Mouse (Mus musculus) embryo, embryonic 10.5 days (tissue): Measurements from ENCODE around the gene Trim45.
A peak's percentile ranks its signal among the peaks of the same experiment; 100 is the strongest.

Experiments
- DNase-seq: peaks from one replicate; pipeline ENCODE4 v3.0.0-alpha.2; 2015; ENCODE audit warnings: low spot score

The Trim45 gene

DNA sequence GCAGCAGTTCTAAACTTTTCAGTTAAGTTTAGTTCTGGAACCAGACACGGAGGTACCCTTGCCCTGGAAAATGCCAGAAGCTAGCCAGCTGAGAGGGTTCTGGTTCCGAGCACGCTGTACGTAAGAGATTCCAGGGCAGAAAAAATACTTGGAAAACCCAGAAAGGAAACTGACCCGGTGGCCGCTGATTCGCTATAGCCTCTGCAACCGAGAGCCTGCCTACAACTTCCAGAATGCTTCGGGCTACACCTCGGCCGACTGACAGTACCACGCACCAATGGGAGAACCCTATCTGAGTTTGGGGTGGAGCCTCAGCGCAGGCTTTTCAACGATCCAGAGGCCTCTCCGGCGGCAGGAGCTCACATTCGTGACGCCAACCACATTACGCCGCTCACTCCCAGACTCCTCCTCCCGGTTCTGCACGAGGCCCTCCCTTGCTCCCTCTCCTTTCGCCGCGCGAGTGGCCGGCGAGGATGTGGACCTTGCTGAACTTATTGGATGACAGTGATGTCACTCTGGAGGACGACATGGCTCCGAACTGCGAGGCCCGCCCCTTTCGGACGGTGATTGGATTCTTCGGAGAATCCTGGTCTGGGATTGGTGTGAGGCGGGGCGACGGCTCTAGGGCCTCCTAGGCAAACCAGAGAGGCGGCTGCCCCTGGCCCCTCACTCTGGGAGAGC, at the start of gene Trim45:
Trim45 (plus strand) TSS at position 378 of the 681 bp plus-strand sequence.
- peak; percentile 99 for DNase-seq

DNA sequence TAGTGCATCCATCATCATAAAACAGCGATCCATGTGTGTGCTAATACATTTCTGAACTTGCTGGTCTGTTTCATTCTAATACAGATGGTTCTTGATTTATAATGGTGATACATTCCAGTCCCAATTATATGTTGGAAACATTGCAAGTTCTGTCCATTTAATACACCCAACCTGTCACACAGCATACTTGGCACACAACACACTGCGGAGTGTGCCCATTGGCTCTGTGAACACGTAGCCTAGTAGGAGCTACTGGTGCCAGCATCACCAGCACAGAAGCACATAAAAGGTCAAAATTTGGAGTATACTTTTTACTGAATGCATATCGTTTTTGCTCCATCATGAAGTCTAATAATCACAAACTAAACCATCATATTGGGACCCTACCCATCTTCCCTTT, 44.9 kb upstream of the Trim45 start:
- no peak for DNase-seq

DNA sequence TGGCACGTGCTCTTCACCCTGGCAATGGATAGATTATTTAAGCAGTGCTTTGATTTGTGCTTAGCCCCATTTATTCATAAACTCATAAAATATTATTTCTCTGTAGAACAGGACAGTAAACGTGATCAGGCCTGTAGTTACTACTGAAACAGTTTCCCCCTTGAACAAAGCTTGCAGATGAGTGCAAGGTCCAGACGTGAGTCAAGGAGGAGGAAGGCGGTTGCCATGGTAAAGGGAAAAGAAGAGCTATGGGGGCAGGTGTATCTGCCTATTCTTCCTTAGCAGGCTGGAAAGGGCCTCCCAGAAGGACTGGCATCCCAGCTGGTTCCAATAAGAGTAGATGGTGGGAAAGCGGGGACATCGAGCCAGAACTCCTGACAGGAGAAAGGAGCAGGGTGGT, 40.6 kb upstream of the Trim45 start:
- DNase-seq, result no peak

DNA sequence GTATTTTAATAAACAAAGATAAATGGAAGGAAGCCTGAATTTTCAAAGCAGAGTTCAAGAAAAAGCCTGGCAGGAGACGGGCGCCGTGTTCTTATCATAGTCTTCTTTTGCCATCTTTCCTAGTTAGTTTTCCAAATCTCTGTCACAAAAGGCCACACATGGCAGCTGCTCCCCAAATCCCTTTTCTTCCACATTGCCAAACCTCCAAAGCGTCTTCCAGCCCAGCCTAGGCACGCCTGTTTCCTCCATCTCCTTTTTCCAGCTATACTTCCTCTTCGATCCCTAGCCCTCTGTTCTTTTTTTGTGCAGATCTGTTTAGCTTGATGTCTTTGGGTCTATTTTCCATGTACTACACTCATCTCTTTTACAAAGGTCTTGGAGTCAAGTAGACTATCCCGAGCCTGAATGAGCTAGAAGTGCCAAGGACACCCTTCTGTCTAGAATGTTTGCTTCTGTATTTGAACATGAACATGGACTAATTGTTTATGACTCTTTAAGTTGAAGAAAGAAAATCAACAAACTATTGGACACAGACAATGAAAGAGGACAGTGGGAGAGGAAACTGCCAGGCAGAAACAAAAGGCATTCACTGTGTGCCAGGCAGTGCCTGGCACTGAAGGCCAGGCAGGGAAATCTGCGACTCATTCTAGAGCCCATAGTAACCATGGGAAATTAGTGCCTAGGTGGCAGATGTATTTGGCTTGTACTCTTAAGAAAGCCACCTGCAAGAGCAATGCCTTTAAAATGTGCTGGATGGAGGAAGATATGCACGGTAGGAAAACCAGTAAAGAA, 40.0 kb upstream of the Trim45 start:
- DNase-seq, result no peak

DNA sequence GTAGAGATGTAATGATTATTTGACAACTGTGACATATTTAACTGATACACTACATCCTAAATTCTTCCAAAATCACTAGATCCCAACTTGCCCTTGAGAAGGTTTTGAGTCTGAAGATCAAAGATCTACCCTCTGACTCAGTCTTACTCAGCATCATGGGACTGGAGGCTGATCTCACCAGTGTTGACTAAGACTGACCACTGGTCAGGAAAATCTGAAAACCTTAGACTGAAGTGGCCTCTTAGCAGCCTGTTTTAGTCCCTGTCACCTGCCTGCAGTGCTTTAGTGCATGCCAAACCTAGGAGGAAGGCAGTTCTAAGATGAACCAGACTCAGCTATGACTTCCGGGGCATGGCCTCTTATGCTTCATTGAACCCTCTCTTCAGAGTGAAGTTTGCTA, 32.8 kb upstream of the Trim45 start:
- DNase-seq, result no peak

DNA sequence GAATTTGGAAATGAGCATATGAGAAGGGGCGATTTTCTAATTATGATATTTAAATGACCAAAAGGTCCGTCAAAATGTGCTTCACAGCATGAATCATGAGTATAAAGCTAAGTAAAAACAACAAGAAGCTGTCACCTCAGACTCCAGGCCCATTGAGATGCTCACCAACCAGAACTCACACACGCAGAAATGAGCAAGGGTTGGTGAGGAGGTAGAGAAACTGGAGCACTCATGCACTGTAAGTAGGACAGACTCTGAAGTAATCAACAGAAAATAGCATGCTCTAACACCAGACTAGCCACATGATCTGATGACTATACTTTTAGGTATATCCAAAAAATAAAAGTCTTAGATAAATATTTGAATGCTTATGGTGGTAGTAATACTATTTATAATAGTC, 31.6 kb upstream of the Trim45 start:
- DNase-seq, result no peak

DNA sequence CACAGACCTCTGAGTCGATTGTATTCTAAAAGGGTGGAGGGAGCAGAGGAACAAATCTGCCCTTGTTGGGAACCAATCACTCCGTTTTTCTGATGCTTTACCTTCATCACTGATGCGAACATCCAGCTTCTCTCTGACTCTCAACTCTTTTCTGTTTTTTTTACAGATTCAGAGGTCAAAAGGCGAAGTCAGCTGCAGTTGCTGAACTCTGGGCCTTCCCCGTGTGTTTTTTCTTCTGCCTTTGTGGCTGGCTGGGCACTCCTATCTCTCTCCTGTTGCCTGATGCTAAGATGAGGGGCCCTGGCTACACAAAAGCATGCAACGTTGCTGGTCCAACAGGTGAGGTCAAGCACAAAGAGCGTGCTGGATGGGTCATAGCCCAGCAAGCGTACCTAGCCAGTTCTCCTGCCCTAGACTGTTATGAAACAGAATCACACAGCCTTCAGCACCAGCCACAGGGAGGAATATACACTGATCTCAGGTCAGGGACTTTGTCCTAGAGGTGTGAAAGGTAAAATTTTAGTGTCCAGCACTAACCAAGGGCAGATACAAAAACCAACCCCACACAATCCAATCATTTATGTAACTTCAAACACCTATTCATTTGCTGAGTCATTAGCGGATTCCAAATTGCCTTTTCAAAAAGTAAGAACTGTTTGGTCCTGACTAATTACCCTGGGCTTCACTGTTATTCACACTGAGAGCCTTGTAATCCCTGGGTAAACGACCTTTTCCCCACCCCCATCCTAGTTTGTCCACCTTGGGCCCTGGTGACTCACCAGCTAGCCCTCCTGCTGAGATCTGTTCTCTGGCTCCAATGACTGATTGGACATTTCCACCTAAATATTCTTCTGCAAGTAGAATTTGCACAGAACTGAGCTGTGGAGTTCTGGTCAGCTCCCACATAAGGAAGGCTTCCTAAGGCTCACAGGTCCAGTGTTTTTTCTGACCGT, 29.3 kb upstream of the Trim45 start:
- peak; percentile 14 for DNase-seq

DNA sequence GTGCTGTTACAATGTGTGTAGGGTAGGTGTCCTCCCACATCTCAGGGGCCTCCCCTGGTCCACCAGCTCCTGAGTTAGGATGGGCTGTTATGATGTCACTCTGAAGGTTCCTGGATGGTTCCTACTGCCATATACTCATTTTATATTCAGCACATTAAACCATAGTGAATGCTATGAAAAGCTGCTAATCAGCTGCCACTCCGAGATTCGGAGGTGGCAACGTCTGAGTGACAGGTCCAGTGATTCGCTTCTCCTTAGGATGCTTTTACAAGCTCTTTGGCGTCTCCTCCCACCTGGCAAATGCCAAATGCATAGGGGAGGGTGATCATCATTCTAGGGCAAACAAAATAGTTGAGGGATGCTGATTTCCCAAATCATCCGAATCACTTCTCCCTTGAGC, 26.5 kb upstream of the Trim45 start:
- DNase-seq, result no peak

DNA sequence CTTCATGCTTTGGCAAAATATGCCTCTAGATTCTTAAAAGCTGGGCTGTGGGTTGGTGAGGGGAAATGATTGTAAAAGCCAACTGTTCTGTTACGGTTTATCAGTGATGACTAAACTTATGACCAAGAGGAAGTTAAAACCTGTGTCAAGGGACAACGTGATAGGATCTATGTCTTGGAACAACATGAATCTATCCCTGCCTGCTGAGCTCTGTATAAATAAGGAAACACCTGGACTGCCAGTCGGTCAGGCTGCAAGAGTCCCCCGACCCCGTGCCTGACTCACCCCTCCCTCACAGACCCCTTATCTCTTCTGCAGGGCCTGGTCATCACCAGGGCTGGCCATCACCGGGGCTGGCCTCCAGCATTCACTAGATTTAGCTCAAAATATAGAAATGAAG, 15.9 kb upstream of the Trim45 start:
- no peak for DNase-seq

DNA sequence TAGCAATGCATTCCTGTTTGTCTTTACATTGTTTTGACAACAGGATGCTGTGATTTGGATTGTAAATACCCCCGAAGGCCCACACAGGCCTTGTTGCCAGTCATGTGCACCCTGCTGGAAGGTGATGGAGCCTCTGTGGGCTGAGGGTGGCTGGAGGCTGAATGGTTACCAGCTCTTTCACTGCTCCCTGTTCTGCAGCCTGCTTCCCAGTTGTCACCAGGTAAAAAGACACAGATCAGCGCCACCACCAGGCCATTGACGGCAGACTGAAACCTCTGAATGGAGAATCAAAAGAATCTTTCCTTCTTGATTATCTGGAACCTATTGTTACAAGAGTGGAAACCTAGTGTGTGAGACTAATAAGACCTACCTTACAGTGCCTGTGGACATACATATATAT, 15.1 kb upstream of the Trim45 start:
- no peak for DNase-seq

DNA sequence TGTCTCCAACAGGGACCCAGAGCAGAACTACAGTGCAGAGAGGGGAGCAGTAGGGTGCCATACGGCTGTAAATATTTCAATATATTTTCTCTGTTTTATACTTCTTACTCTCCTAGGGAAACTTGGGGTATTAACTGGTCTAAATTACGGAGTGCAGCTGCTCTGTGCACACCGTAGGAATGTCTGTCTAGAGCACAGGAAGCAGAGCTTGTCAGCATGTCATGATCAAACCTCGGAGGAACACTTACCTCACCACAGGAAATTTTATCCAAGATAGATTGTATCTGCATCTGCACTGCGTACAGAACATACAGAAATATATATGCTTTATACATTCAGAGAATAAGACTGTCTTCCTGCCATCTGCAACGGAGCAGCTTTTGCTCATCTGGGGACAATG, 13.4 kb upstream of the Trim45 start:
- no peak for DNase-seq

DNA sequence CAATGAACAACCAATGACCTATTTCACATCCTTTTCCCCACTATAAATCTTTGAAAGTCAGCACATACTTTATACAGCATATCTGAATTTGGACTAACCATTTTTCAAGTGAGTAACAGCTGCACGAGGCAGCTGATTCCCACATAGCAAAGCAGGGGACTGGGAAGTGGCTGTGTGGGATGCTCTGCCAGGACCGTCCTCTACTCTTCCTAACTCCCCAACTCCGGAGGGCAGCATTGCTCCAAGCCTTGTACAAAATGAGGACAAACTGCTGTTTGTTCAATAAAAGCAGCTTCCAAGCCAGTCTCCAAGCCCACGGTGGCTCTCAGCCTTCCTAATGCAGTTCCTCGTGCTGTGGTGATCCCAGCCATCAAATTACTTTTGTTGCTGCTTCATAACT, 11.4 kb upstream of the Trim45 start:
- no peak for DNase-seq

DNA sequence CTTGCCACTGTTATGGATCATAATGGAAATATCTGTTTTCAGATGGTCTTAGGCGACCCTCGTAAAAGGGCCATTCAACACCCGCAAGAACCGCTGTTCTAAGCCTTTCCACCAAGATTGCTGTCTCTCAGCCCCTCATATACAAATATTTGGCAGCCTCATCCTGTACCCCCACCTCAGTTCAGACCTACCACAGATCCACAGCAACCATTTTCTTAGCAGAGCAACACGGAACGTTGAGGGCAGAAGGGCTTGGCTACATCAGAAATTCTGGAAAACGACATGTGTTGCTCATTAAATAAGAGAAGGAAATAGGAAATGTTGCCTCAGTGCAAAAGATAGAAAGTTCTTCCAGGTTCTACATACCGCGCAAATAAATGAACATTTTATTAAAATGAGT, 11.0 kb upstream of the Trim45 start:
- no peak for DNase-seq

DNA sequence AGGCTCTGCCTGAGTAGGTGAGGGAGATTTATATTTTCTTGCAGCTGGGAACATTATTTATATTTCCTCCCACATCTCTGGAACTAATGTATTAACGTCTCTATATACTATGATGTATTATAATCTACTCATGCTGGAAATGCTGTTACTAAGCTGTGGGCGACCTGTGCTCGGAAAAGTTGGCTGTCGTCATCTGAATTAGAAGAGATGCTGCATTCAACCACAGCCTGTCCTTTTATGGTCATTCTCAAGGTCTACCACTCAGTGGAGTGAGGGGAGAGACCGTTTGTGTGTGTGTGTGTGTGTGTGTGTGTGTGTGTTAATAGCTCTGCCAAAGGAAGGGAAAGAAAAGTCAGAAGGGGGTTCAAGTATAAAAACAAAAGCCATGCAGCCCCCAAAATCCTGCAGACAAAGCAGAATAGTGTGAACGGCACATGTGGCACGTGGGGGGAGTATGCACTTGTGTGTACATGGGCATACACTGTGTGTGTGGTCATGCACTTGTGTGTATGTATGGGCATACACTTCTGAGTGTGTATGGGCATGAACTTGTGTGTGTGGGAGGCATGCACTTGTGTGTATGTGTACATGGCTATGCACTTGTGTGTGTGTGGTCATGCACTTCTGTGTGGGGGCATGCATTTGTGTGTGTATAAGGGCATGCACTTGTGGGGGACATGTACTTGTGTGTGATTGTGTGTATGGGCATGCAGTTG, 10.3 kb upstream of the Trim45 start:
- no peak for DNase-seq

DNA sequence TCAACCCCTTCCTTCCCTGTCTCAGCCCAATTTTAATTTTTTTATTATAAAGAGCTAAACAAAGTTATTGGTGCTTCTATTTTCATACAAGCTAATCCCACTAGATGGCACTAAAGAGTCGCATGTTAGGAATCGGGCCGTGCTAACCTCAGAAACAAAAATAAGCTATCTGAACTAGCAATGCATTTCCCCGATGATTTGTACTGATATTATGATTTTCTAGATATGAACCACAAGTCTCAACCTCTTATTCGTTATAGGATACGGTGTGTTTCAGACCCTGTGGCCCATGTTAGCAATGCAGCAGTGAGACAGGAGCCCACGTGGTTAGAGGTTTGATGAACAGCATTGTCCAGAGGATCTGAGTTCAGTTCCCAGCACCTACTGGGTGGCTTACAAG, 5.2 kb upstream of the Trim45 start:
- DNase-seq, result peak; percentile 81

DNA sequence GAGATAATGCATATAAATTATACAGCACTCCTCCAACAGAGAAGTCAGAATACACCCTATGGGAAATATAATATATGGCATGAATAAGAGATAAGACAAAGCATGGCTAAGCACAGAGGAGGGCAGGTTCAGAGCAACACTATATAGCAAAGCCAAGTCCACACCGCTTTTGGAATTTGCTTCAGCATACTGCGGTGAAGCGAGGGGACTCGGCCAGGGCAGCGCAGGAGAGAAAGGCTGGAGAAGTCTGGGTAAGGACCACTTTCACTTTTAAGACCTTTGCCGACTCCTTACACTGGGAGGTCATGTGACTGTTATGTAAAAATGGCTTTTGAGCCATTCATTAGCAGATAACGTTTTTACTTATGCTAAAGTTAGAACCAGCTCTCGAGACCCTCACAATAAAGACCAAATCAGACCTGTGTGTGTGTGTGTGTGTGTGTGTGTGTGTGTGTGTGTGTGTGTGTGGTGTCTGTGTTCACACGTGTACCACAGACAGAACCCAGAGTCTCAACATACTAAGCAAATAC, 1.3 kb upstream of the Trim45 start:
- no peak for DNase-seq

DNA sequence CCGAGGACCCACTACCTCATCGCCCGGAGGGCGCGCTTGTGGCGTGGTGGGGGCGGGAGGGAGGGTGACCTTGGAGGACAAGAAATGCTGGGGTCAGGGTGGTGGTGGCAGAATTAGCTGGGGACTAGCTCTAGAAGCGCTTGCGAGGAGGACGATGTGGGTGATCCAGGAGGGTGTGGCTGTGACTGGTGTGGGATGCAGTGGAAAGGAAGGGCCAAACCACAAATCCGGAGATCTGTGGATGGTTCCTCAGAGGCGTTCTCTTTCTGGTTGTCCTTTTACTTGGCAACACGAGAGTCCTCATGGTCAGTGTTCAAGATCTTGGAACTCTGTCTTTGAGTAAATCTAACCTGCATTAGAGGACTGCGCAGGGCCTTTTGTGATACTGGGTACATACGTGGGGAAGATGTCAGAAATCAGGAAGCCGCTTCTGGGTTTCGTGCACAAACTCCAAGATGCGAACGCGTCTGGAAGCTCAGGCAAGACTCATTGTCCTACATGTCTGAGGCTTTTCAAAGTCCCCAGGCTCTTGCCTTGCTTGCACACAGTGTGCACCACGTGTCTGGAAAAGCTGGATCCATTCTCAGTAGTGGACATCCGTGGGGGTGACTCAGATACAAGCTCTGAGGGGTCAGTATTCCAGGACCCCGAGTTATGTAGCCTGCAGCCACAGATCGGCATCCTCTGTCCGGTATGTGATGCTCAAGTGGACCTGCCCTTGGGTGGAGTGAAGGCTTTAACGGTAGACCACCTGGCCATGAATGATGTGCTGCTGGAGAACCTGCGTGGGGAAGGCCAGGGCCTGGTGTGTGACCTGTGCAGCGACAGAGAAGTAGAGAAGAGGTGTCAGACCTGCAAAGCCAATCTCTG, 739 bp downstream of the Trim45 start:
- no peak for DNase-seq

DNA sequence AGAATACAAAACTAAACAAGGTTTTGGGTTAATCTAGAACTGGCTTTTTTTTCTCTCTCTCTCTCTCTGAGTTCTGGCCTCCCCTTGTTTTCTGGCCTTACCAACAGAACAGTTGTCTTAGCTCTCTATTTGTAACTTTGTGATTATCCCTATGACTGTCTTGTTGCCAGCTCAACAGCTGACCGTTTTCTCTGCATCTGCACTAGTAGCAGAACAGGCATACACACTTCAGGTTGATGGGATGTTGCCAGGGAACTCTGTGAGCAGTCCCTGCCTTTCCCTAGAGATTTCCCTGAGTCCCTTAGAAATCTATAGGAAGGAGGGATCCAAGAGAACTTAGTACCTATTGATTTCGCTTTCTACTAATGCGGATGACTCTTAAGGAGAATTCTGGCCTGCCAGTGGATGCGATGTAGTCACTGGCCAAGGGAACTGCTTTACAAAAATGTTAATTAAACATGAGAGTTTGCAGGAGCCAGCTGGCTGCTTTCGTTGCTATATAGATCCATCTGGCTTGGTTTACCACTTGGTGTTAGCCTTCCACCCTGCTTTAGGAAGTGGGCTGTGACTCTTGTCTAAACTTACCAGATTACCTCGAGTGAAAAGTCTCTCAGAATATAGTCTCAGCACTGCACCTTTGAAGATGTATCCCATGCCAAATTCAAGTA, 2.2 kb downstream of the Trim45 start:
- no peak for DNase-seq

DNA sequence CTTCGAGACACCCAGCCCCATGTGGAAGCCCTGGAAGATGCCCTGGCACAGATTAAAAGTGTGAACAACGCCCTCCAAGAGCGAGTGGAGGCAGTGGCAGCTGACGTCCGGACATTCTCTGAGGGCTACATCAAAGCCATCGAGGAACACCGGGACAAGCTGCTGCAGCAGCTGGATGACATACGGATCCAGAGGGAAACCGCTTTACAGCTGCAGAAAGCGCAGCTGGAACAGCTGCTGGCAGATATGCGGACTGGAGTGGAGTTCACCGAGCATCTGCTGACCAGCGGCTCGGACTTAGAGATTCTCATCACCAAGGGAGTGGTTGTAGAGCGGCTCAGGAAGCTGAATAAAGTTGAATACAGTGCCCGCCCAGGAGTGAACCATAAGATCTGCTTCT, 3.2 kb downstream of the Trim45 start:
- DNase-seq, result no peak
